ENCODE assay signal across 8 mouse cellular contexts in the genomic region with DNA sequence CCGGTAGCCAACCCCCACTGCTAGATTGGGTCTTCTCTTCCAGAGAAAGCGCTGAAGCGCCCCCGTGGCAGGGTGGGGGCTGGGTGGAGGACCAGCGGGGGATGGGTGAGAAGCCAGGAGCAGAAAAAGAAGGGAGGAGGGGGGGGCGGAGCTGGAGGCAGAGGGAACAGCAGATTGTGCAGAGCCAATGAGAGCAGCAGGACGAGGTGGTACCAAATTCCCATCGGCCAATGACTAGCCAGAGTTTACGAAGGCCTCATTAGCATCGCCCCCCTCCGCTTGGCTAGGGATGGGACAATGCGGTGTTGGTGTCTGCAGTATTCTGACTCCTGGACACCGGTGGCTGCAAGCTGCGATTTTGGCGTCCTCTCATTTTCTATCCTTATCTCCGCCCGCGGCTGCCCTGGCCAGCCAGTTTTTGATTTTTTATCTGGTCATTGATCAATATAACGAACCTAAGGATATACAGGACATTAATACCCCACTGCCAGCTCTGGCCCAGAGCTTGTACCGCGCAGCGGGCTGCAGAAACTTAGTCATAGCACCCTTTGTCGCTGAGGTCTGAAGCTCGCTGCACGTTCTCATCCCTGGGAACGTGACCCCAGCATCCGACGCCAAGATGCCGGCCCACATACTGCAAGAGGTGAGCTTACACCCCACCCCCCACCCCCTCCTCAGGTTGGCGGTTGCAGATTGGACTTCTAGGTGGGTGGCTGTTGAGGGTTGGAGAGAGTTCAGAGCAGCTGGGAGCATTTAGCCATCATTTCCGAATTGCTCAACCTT. TPM values are rescaled to one million over a fixed set of nuclear protein-coding genes. Genes with fewer than 3 reads are reported as not detected.
DNase-seq lines count a peak whose midpoint lies in the region; ATAC-seq and TF ChIP-seq lines count a peak whose summit lies in the region.

No protein-coding gene starts in this region.

- peak overlapping the region; percentile 66 for H3K4me3 ChIP-seq in bone marrow, adult 2 months (replicated peaks; ENCODE audit: control insufficient read depth, low read depth, low read length)
- peak overlapping the region; percentile 71 for H3K4me3 ChIP-seq in embryonic facial prominence, embryonic 14.5 days (ENCODE audit: low read depth, low read length)
- H3K4me3 ChIP-seq in limb, embryonic 13.5 days = peak overlapping the region; percentile 93
- peak overlapping the region; percentile 89 for H3K4me3 ChIP-seq in midbrain, embryonic 15.5 days
- peak overlapping the region; percentile 64 for H3K4me3 ChIP-seq in spleen, adult 2 months (ENCODE audit: extremely low read depth, insufficient read depth, insufficient read length)

- no peaks in the 10 kb centered on the region for H3K9me3 ChIP-seq in embryonic facial prominence, embryonic 14.5 days (ENCODE audit: control insufficient read depth, low read length)
- no peaks in the 10 kb centered on the region for H3K9me3 ChIP-seq in limb, embryonic 13.5 days
- H3K9me3 ChIP-seq in midbrain, embryonic 15.5 days = no peaks in the 10 kb centered on the region

- TF ChIP-seq CTCF in bone marrow, adult 2 months (IDR thresholded peaks at IDR 0.05; ENCODE audit: control insufficient read depth, insufficient read depth, low read length) = no peak
- TF ChIP-seq CTCF in spleen, adult 2 months (IDR thresholded peaks at IDR 0.05; ENCODE audit: extremely low read depth, insufficient read depth, insufficient read length, insufficient replicate concordance) = no peak

- peak; percentile 61 for TF ChIP-seq POLR2A in bone marrow, adult 2 months (IDR thresholded peaks at IDR 0.05; ENCODE audit: borderline replicate concordance, control insufficient read depth, low read depth, low read length)
- TF ChIP-seq POLR2A in spleen, adult 2 months (IDR thresholded peaks at IDR 0.05; ENCODE audit: low read depth, low read length) = peak; percentile 77

- H3K9ac ChIP-seq in embryonic facial prominence, embryonic 14.5 days (ENCODE audit: low read depth, low read length) = peak overlapping the region; percentile 89
- peak overlapping the region; percentile 95 for H3K9ac ChIP-seq in limb, embryonic 13.5 days
- H3K9ac ChIP-seq in midbrain, embryonic 15.5 days = peak overlapping the region; percentile 96

- no peaks in the 10 kb centered on the region for H3K27me3 ChIP-seq in embryonic facial prominence, embryonic 14.5 days (replicated peaks; ENCODE audit: control insufficient read depth, insufficient read depth, low read length)
- H3K27me3 ChIP-seq in limb, embryonic 13.5 days = no peaks in the 10 kb centered on the region
- no peaks in the 10 kb centered on the region for H3K27me3 ChIP-seq in midbrain, embryonic 15.5 days (replicated peaks)
- H3K27me3 ChIP-seq in spleen, adult 2 months (ENCODE audit: control insufficient read depth, insufficient read depth, low read length) = no peaks in the 10 kb centered on the region

- peaks cover 42% of the 10 kb centered on the region for H3K36me3 ChIP-seq in embryonic facial prominence, embryonic 14.5 days (ENCODE audit: control insufficient read depth, insufficient read depth, low read length)
- H3K36me3 ChIP-seq in limb, embryonic 13.5 days = peaks cover 35% of the 10 kb centered on the region
- no peaks in the 10 kb centered on the region; the same call in 1 of the 2 replicates for H3K36me3 ChIP-seq in midbrain, embryonic 15.5 days (replicated peaks)
- H3K36me3 ChIP-seq in spleen, adult 2 months (ENCODE audit: control insufficient read depth, insufficient read depth, low read length) = peaks cover 10% of the 10 kb centered on the region

- DNase-seq in 3T3-L1 (ENCODE audit: low read depth, low spot score) = peak; percentile 99
- peak; percentile 100 for DNase-seq in embryonic facial prominence, embryonic 14.5 days (ENCODE audit: low spot score)
- DNase-seq in heart, adult 8-10 months (ENCODE audit: low spot score) = peak; percentile 88
- DNase-seq in kidney, adult 9 months = peak; percentile 84
- DNase-seq in spleen, adult 2 months (ENCODE audit: low read depth in 1 of 2, low spot score in 2 of 2) = peak; percentile 59 to 75

- WGBS in bone marrow, adult 2 months = under 1% methylated on average over 30 of the region's 31 CpGs
- WGBS in embryonic facial prominence, embryonic 14.5 days = under 1% methylated on average over 27 of the region's 31 CpGs
- WGBS in limb, embryonic 13.5 days = under 1% methylated on average over 30 of the region's 31 CpGs
- WGBS in midbrain, embryonic 15.5 days = under 1% methylated on average over 31 of the region's 31 CpGs
- under 1% methylated on average over 30 of the region's 31 CpGs for WGBS in spleen, adult 2 months

- peak; percentile 98 for ATAC-seq in embryonic facial prominence, embryonic 14.5 days (ENCODE audit: low read depth)
- peak; percentile 97 for ATAC-seq in limb, embryonic 13.5 days (ENCODE audit: low FRiP score, low read depth)
- ATAC-seq in midbrain, embryonic 15.5 days (replicated peaks) = peak; percentile 98

- peaks cover 2% of the 10 kb centered on the region; the same call in 1 of the 2 replicates for H3K4me1 ChIP-seq in bone marrow, adult 2 months (ENCODE audit: control insufficient read depth, insufficient read depth, low read length)
- peaks cover 35% of the 10 kb centered on the region for H3K4me1 ChIP-seq in embryonic facial prominence, embryonic 14.5 days (ENCODE audit: control insufficient read depth, insufficient read depth, low read length)
- peaks cover 72% of the 10 kb centered on the region for H3K4me1 ChIP-seq in limb, embryonic 13.5 days
- H3K4me1 ChIP-seq in midbrain, embryonic 15.5 days = peaks cover 57% of the 10 kb centered on the region
- H3K4me1 ChIP-seq in spleen, adult 2 months (ENCODE audit: control insufficient read depth, insufficient read depth, insufficient read length) = peaks cover 15% of the 10 kb centered on the region; the same call in 1 of the 2 replicates

- H3K27ac ChIP-seq in bone marrow, adult 2 months (ENCODE audit: control insufficient read depth, insufficient read depth, low read depth, low read length, poor library complexity) = peak overlapping the region; percentile 52
- H3K27ac ChIP-seq in embryonic facial prominence, embryonic 14.5 days (replicated peaks; ENCODE audit: low read depth, low read length) = peak overlapping the region; percentile 95
- H3K27ac ChIP-seq in limb, embryonic 13.5 days = peak overlapping the region; percentile 98
- H3K27ac ChIP-seq in midbrain, embryonic 15.5 days = peak overlapping the region; percentile 97
- peak overlapping the region; percentile 60 for H3K27ac ChIP-seq in spleen, adult 2 months (ENCODE audit: insufficient read depth, low read length)

- peak overlapping the region; percentile 82 for H3K4me2 ChIP-seq in embryonic facial prominence, embryonic 14.5 days (ENCODE audit: low read depth, low read length)
- H3K4me2 ChIP-seq in limb, embryonic 13.5 days (replicated peaks) = peak overlapping the region; percentile 100
- H3K4me2 ChIP-seq in midbrain, embryonic 15.5 days = peak overlapping the region; percentile 89

RNA-seq across cellular contexts. Expression of gene Scd2, which starts 0.5 kb away (rescaled TPM):
- polyA plus RNA-seq in bone marrow, adult 2 months (2011; ENCODE audit: insufficient read depth, insufficient read length, low replicate concordance, missing spikeins) = 7.2 and 19.7 TPM in 2 replicates
- 212 and 224 TPM in 2 replicates for polyA plus RNA-seq in embryonic facial prominence, embryonic 14.5 days (2014; fragmentation: Nextera tagmentation; extraction: Ambion mirVana)
- total RNA-seq in heart, adult 8-10 months (2022) = 10 to 100 TPM in 1 of 4 experiments, 1 to 10 TPM in 3; 7.5 to 10.2 (median 9.4) TPM
- 197 and 219 TPM in 2 replicates for polyA plus RNA-seq in limb, embryonic 13.5 days (2015; fragmentation: Nextera tagmentation; extraction: Ambion mirVana)
- polyA plus RNA-seq in midbrain, embryonic 15.5 days (2015; fragmentation: Nextera tagmentation; extraction: Ambion mirVana) = 251 and 253 TPM in 2 replicates
- 30.1 and 39.6 TPM in 2 replicates for polyA plus RNA-seq in spleen, adult 2 months (2012; rRNA removed)

RNA-seq across cellular contexts. Expression of gene Scd4, which starts 38.9 kb away (rescaled TPM):
- polyA plus RNA-seq in bone marrow, adult 2 months (2011; ENCODE audit: insufficient read depth, insufficient read length, low replicate concordance, missing spikeins) = not detected in 2 replicates
- 0.37 and 0.51 TPM in 2 replicates for polyA plus RNA-seq in embryonic facial prominence, embryonic 14.5 days (2014; fragmentation: Nextera tagmentation; extraction: Ambion mirVana)
- 1 to 10 TPM; 2.6 to 5.1 (median 3.1) TPM for total RNA-seq in heart, adult 8-10 months (2022)
- 0.13 and 0.14 TPM in 2 replicates for polyA plus RNA-seq in limb, embryonic 13.5 days (2015; fragmentation: Nextera tagmentation; extraction: Ambion mirVana)
- polyA plus RNA-seq in midbrain, embryonic 15.5 days (2015; fragmentation: Nextera tagmentation; extraction: Ambion mirVana) = 0.08 and 0.13 TPM in 2 replicates
- polyA plus RNA-seq in spleen, adult 2 months (2012; rRNA removed) = 0.20 TPM in 2 replicates

Comparison
In these comparisons a context has a peak if more than half of its experiments do, and no peak if none do; other contexts are left out.
1. Peak in every context shown above with its lines: DNase-seq, ATAC-seq, H3K4me3 ChIP-seq and H3K27ac ChIP-seq.